Mouse (Mus musculus): ENCODE data around the gene Akr1c18.
A peak's percentile ranks its signal among the peaks of the same experiment; 100 is the strongest.
"Not testable (repeated sequence)": the region's sequence is repeated elsewhere in the genome, so short reads cannot be mapped to it uniquely, and the experiment has no call there.

Gene Akr1c18

GRCm38 (mm10) chr13:4150518-4150917, at the start of gene Akr1c18:
Gene Akr1c18, minus strand, starts transcription at chr13:4150654.
- no peak for DNase-seq (ENCODE audit: low spot score in 2 of 2)

- DNase-seq (ENCODE audit: low spot score in 2 of 2): no peak
Observed at GRCm38 (mm10) chr13:4192511-4192910, 42.1 kb upstream of the Akr1c18 start.

GRCm38 (mm10) chr13:4190904-4191303, 40.5 kb upstream of the Akr1c18 start, which contains the start of gene Akr1c13:
Gene Akr1c13, plus strand, starts transcription at chr13:4191150.
- DNase-seq (ENCODE audit: low spot score in 2 of 2): peak; percentile 31 to 52

- DNase-seq (ENCODE audit: low spot score in 2 of 2): no peak
Observed at GRCm38 (mm10) chr13:4188174-4188573, 37.7 kb upstream of the Akr1c18 start.

GRCm38 (mm10) chr13:4186641-4187411, 36.4 kb upstream of the Akr1c18 start:
- DNase-seq (ENCODE audit: low spot score in 2 of 2): not testable (repeated sequence)

- DNase-seq (ENCODE audit: low spot score in 2 of 2): no peak
Observed at GRCm38 (mm10) chr13:4183116-4183515, 32.7 kb upstream of the Akr1c18 start.

- not testable (repeated sequence) for DNase-seq (ENCODE audit: low spot score in 2 of 2)
Observed at GRCm38 (mm10) chr13:4181321-4181720, 30.9 kb upstream of the Akr1c18 start.

- no peak for DNase-seq (ENCODE audit: low spot score in 2 of 2)
Observed at GRCm38 (mm10) chr13:4172978-4173377, 22.5 kb upstream of the Akr1c18 start.

DNA sequence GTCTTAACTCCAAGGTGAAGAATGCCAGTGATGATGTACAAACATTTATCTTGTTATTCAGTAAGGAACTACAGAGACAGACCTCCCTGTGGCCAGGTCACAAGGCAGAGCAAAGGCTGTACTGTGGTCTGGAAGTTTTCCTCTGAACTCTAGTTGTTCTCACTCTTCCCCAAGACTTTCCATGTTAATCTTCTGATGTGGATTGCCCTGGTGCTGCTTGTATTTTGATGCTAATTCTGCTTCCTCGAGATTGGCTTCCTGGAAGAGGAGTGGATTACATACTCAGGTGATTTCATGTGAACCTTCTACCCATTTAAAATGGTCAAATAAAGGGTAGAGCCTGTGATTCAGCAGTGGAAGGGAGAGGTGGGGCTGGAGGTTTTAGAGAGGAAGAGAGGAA, 17.6 kb upstream of the Akr1c18 start:
- no peak for DNase-seq (ENCODE audit: low spot score in 2 of 2)

DNA sequence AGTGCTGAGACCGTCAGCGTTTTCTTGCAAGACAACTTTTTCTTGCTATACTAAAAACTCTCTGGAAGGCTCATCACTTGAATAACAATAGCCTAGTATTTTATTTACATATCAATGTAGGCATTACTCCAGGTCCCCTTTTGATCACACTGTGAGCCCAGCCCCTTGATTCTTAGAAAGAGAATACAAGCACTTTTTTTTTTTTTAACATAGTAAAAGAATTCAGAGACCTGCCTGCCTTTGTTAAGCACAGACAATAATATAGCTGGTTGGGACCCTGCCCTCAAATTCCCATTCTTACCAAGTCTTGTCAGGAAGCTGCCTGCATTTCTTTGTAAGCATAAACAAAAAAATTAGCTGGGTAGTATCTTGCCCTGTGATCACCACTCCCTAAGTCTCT, 4.8 kb upstream of the Akr1c18 start:
- DNase-seq (ENCODE audit: low spot score in 2 of 2): no peak

DNA sequence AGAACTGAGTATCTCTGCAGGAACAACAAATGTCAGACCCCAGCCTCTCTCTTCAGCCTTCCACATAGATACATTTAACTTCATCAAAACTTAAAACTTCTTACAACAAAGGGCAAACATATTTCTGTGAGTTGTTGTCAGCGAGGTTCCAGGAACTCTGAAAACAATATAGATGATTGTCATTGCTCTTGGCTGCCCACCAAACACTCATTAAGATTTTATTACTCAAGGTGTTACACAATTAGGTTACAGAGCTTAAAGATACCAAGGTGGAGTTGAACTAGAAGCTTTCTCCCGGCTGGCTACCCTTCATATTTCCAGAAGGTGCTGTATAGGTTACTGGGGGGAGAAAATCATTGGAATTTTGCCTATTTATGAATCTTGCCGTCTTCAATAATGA, 3.1 kb upstream of the Akr1c18 start:
- no peak for DNase-seq (ENCODE audit: low spot score in 2 of 2)

GRCm38 (mm10) chr13:4152908-4153307, 2.5 kb upstream of the Akr1c18 start:
- no peak for DNase-seq (ENCODE audit: low spot score in 2 of 2)

- DNase-seq (ENCODE audit: low spot score in 2 of 2): no peak
Observed at GRCm38 (mm10) chr13:4144261-4144660, 6.2 kb downstream of the Akr1c18 start.

- DNase-seq (ENCODE audit: low spot score in 2 of 2): no peak
Observed at GRCm38 (mm10) chr13:4133070-4133469, 17.4 kb downstream of the Akr1c18 start.

DNA sequence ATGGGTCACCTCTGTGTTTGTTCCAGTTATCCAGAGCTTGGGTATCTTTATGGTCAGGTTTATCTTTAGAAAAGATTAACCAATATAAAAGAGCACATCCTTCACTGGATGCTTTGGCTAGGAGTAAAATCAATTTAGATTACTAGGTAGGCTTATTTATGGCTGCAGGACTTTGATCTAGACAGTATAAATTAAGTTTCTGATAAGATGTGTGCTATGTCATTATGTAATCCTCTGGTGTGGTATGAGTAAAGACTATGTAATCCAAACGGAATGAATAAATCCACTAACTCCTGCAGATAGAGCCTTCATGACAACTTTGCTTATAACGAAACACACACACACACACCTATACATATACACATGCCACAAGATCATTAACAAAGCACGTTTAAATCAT, 18.7 kb downstream of the Akr1c18 start:
- no peak for DNase-seq (ENCODE audit: low spot score in 2 of 2)

- no peak for DNase-seq (ENCODE audit: low spot score in 2 of 2)
Observed at GRCm38 (mm10) chr13:4131317-4131716, 19.1 kb downstream of the Akr1c18 start.

- DNase-seq (ENCODE audit: low spot score in 2 of 2): no peak
Observed at GRCm38 (mm10) chr13:4129100-4129499, 21.4 kb downstream of the Akr1c18 start.

GRCm38 (mm10) chr13:4125846-4126245, 24.6 kb downstream of the Akr1c18 start:
- not testable (repeated sequence) for DNase-seq (ENCODE audit: low spot score in 2 of 2)

- DNase-seq (ENCODE audit: low spot score in 2 of 2): not testable (repeated sequence)
Observed at GRCm38 (mm10) chr13:4124471-4124870, 26.0 kb downstream of the Akr1c18 start.

- DNase-seq (ENCODE audit: low spot score in 2 of 2): no peak
Observed at GRCm38 (mm10) chr13:4123146-4123545, 27.3 kb downstream of the Akr1c18 start.

GRCm38 (mm10) chr13:4119181-4119904, 31.1 kb downstream of the Akr1c18 start:
- no peak for DNase-seq (ENCODE audit: low spot score in 2 of 2)

DNA sequence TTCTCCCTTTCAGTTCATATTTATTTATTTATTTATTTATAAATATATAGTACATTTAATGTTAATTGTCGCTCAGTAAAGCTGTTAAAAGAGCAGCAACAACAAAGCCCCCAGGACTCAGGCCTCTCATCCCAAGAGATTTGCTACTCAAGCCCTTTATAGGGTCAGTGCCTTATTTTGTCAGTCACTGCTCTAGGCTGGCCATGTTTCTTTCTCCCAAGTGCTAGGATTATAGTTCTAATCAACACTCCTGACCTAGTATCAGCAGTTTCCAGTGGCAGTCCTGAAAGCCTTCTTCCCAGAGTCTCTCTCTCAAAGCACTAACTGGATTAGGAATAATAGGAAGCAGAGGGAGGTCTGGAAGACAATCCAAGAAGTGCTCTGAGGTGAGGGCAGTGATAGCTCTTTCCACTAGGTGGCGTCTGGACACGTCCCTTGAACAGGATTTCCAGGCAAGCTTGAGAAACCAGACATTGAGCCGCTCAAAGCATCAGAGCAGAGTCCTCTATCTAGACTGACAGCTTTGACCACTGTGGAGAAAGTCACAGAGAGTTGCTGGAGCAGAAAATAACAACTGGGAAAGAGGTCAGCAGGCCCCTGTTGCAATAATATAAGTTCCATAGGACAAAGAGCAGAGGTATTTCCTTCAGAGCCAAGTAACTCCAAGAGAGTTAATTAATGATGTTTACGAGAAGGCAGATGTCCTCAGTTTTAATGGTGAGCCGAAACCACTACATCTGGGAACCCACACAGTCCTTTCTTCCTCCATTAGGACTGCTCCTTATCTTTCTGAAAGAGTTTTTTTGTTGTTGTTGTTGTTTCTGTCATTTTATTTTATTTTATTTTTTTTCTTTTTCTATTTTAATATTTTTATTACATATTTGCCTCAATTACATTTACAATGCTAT, 39.9 kb downstream of the Akr1c18 start:
- DNase-seq (ENCODE audit: low spot score in 2 of 2): peak; percentile 3 to 6
